Mouse (Mus musculus): ENCODE measurements at regions not wholly inside any gene's neighbourhood (a gene's known extent, or its start where the extent isn't known, plus 50 kb on each side); places are given as distances from the start of the nearest gene placed in this dataset.

- CTCF ChIA-PET = no interaction called here
- POLR2A ChIA-PET = no interaction called here
Observed at GRCm38 (mm10) chr3:102386091-102386490, 83.6 kb upstream of the Ngf start.

GRCm38 (mm10) chr3:102384596-102384995, 85.1 kb upstream of the Ngf start:
- POLR2A ChIA-PET = interaction anchor here in 1 of 4 experiments (0.7 kb wide), 1 partner anchor 746 kb away, joined by 3 read pairs; no protein-coding TSS in a partner anchor
- CTCF ChIA-PET = no interaction called here

- POLR2A ChIA-PET = no interaction called here
Observed at GRCm38 (mm10) chr3:102383671-102384070, 86.0 kb upstream of the Ngf start.

GRCm38 (mm10) chr3:102381683-102382082, 88.0 kb upstream of the Ngf start:
- ChIA-PET POLR2A (no interaction called here), CTCF (no interaction called here)

More at GRCm38 (mm10) chr3:102383671-102384070, 86.0 kb upstream of the Ngf start:
- CTCF ChIA-PET = interaction anchor here in 1 of 4 experiments (0.6 kb wide), 1 partner anchor 435 kb away, joined by 3 read pairs; no protein-coding TSS in a partner anchor

- ChIA-PET POLR2A (no interaction called here), CTCF (no interaction called here)
Observed at GRCm38 (mm10) chr3:102374381-102375060, 95.2 kb upstream of the Ngf start.

GRCm38 (mm10) chr3:102372205-102372899, 97.4 kb upstream of the Ngf start:
- POLR2A ChIA-PET = interaction anchor here in 1 of 4 experiments (1.0 kb wide), 1 partner anchor 16 kb away, joined by 4 read pairs; no protein-coding TSS in a partner anchor
- CTCF ChIA-PET = interaction anchor here in 2 of 4 experiments (0.6 to 1.2 kb wide), 2 partner anchors 94 to 1340 kb away, joined by 3 to 8 read pairs; no protein-coding TSS in a partner anchor

GRCm38 (mm10) chr3:102366188-102366587, 103.5 kb upstream of the Ngf start:
- CTCF ChIA-PET = no interaction called here

GRCm38 (mm10) chr3:102364326-102364935, 105.3 kb upstream of the Ngf start:
- ChIA-PET CTCF (no interaction called here), POLR2A (no interaction called here)

More at GRCm38 (mm10) chr3:102366188-102366587, 103.5 kb upstream of the Ngf start:
- POLR2A ChIA-PET = interaction anchor here in 1 of 4 experiments (0.6 kb wide), 1 partner anchor 13 kb away, joined by 3 read pairs; no protein-coding TSS in a partner anchor

GRCm38 (mm10) chr3:102360732-102361280, 108.9 kb upstream of the Ngf start:
- ChIA-PET CTCF (no interaction called here), POLR2A (no interaction called here)

GRCm38 (mm10) chr3:102358801-102359200, 110.9 kb upstream of the Ngf start:
- POLR2A ChIA-PET = no interaction called here
- CTCF ChIA-PET = no interaction called here

- ChIA-PET POLR2A (interaction anchor here in 1 of 4 experiments (0.8 kb wide), 1 partner anchor 708 kb away, joined by 3 read pairs; no protein-coding TSS in a partner anchor), CTCF (interaction anchor here in 2 of 4 experiments (0.5 to 1.8 kb wide), 2 partner anchors 109 to 226 kb away, joined by 4 to 7 read pairs; no protein-coding TSS in a partner anchor)
Observed at GRCm38 (mm10) chr3:102357062-102357610, 112.6 kb upstream of the Ngf start.

- POLR2A ChIA-PET = no interaction called here
- CTCF ChIA-PET = interaction anchor here in 1 of 4 experiments (1.8 kb wide), 1 partner anchor 111 kb away, joined by 4 read pairs; no protein-coding TSS in a partner anchor
Observed at GRCm38 (mm10) chr3:102355352-102355751, 114.4 kb upstream of the Ngf start.

GRCm38 (mm10) chr3:102354771-102355170, 114.9 kb upstream of the Ngf start:
- ChIA-PET CTCF (no interaction called here), POLR2A (no interaction called here)

GRCm38 (mm10) chr3:102353277-102353900, 116.3 kb upstream of the Ngf start:
- CTCF ChIA-PET = no interaction called here

GRCm38 (mm10) chr3:102346077-102346476, 123.6 kb upstream of the Ngf start:
- ChIA-PET CTCF (interaction anchor here in 1 of 4 experiments (0.7 kb wide), 2 partner anchors 75 to 261 kb away, joined by 3 to 8 read pairs; no protein-coding TSS in a partner anchor), POLR2A (interaction anchor here in 2 of 4 experiments (0.6 to 0.7 kb wide), 3 partner anchors 17 to 120 kb away, joined by 3 to 4 read pairs (median 3); no protein-coding TSS in a partner anchor)

More at GRCm38 (mm10) chr3:102353277-102353900, 116.3 kb upstream of the Ngf start:
- POLR2A ChIA-PET = interaction anchor here in 1 of 4 experiments (0.6 kb wide), 1 partner anchor 712 kb away, joined by 4 read pairs; no protein-coding TSS in a partner anchor

- CTCF ChIA-PET = no interaction called here
- POLR2A ChIA-PET = interaction anchor here in 1 of 4 experiments (0.6 to 0.7 kb wide), 2 partner anchors 180 to 659 kb away, joined by 3 read pairs; no protein-coding TSS in a partner anchor
Observed at GRCm38 (mm10) chr3:102345291-102345690, 124.4 kb upstream of the Ngf start.

GRCm38 (mm10) chr3:102340731-102341130, 129.0 kb upstream of the Ngf start:
- ChIA-PET POLR2A (no interaction called here), CTCF (no interaction called here)

- CTCF ChIA-PET = no interaction called here
- POLR2A ChIA-PET = no interaction called here
Observed at GRCm38 (mm10) chr3:102337881-102338280, 131.8 kb upstream of the Ngf start.

- ChIA-PET CTCF (interaction anchor here in 2 of 4 experiments (0.6 to 1.0 kb wide), 2 partner anchors 355 to 391 kb away, joined by 3 read pairs; no protein-coding TSS in a partner anchor), POLR2A (no interaction called here)
Observed at GRCm38 (mm10) chr3:102336184-102336583, 131.7 kb upstream of the Vangl1 start.

All from embryonic stem cell, embryonic (primary cell).